Mouse (Mus musculus) heart, embryonic 10.5 days (tissue): Measurements from ENCODE around the gene Man2a2. TPM values are rescaled to one million over a fixed set of nuclear protein-coding genes. Genes with fewer than 3 reads are reported as not detected.
A peak's percentile ranks its signal among the peaks of the same experiment; 100 is the strongest.

Experiments
- DNase-seq: peaks from one replicate; pipeline ENCODE4 v3.0.0-alpha.2; 2017; ENCODE audit warnings: low spot score
- H3K27ac ChIP-seq: fragments of 300-500 bp; sonication (generic); 2 replicates; pipeline ENCODE4 v1.5.1; 2016; ENCODE audit warnings: mild to moderate bottlenecking
- H3K27me3 ChIP-seq: fragments of 300-500 bp; sonication (generic); 2 replicates; pipeline ENCODE4 v1.6.1; 2016; ENCODE audit warnings: mild to moderate bottlenecking; ENCODE audit not compliant: poor library complexity, insufficient read depth, severe bottlenecking
- H3K36me3 ChIP-seq: fragments of 300-500 bp; sonication (generic); 2 replicates; pipeline ENCODE4 v1.6.1; 2016; ENCODE audit warnings: mild to moderate bottlenecking, moderate library complexity
- H3K4me1 ChIP-seq: fragments of 300-500 bp; sonication (generic); 2 replicates; pipeline ENCODE4 v1.6.1; 2016; ENCODE audit warnings: mild to moderate bottlenecking
- H3K4me3 ChIP-seq: fragments of 300-500 bp; sonication (generic); 2 replicates; pipeline ENCODE4 v1.5.1; 2016; ENCODE audit warnings: mild to moderate bottlenecking, moderate library complexity
- H3K9me3 ChIP-seq: fragments of 300-500 bp; sonication (generic); 2 replicates; pipeline ENCODE4 v1.6.1; 2016; ENCODE audit warnings: mild to moderate bottlenecking, moderate library complexity
- WGBS: fragments of 180-500 bp; shearing (Covaris S2); methylation state at CpG from one replicate; pipeline ENCODE4 v1.1.7; 2016; 5-methylcytosine and 5-hydroxymethylcytosine counted together
- polyA plus RNA-seq: library from polyadenylated mRNA; unstranded; fragments of >200 nt; fragmentation: Nextera tagmentation; extraction: Ambion mirVana; gene quantifications from 2 replicates; pipeline ENCODE4 v1.2.1, GENCODE M21; 2016

The Man2a2 gene
- polyA plus RNA-seq, 1 experiment from 2014 or later: 20.0 TPM

DNA sequence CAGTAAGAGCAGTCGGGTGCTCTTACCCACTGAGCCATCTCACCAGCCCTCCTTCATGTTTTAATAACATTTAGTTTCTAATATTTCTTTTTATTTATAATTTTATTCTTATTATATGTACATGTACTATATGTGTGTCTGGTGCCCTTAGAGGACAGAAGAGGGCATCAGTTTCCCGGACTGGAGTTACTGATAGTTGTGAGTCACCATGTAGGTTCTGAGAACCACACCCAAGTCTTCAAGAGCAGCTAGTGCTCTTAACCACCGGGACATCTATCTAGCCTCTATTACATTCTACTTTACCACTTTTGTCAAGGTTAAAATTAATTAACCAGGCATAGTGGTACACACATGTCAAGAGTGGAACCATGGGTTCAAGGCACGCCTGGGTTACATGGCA is 23.4 kb upstream of the Man2a2 start:
- Histone ChIP-seq H3K4me1 (peaks cover 27% of the 10 kb centered on the region), H3K27ac (no peak overlapping the region), H3K9me3 (no peaks in the 10 kb centered on the region), H3K27me3 (no peaks in the 10 kb centered on the region), H3K36me3 (peaks cover 90% of the 10 kb centered on the region), H3K4me3 (no peak overlapping the region)
- no peak for DNase-seq
- WGBS: 88% methylated on average over 4 of the region's 4 CpGs

DNA sequence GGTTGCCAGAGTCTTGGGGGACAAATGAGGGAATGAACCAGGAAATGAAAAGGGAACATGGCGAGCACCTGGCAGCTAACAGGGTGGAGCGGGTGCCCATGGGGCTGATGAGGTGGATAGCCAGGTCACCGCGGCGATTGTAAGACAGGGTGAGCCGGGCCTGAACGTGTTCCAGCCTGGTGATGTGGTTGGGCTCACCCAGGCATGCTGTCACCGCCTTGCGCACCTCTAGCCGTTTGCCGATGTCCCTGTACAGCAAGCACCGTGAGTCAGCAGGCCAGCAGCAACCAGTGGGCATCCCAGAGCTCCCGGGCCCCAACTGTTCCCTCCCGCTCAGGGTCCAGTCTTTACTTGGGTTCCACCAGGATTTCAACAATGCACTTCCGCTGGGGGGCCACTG is 20.9 kb upstream of the Man2a2 start:
- WGBS: 90% methylated on average over 15 of the region's 15 CpGs
- H3K36me3 ChIP-seq: peaks cover 79% of the 10 kb centered on the region
- no peak for DNase-seq
- no peak overlapping the region for H3K4me3 ChIP-seq
- H3K4me1 ChIP-seq: peaks cover 38% of the 10 kb centered on the region
- no peak overlapping the region for H3K27ac ChIP-seq
- no peaks in the 10 kb centered on the region for H3K9me3 ChIP-seq
- no peaks in the 10 kb centered on the region for H3K27me3 ChIP-seq

GRCm38 (mm10) chr7:80387633-80388543 is 16.7 kb upstream of the Man2a2 start, which contains the start of gene Fes:
Gene Fes (minus strand): TSS chr7:80387946.
- H3K27ac ChIP-seq: peak within 1 kb of the TSS; percentile 89
- peaks cover 52% of the 10 kb centered on the region for H3K36me3 ChIP-seq
- H3K9me3 ChIP-seq: no peaks in the 10 kb centered on the region
- 8% methylated on average over 33 of the region's 33 CpGs for WGBS
- H3K4me1 ChIP-seq: peaks cover 48% of the 10 kb centered on the region
- H3K27me3 ChIP-seq: peaks cover 13% of the 10 kb centered on the region
- H3K4me3 ChIP-seq: peak within 1 kb of the TSS; percentile 60
- no peak for DNase-seq

- H3K4me1 ChIP-seq: peaks cover 55% of the 10 kb centered on the region
- WGBS: 21% methylated on average over 17 of the region's 17 CpGs
- no peak for DNase-seq
These were observed 16.0 kb upstream of the Man2a2 start for GRCm38 (mm10) chr7:80387033-80387632.

GRCm38 (mm10) chr7:80386235-80386930 is 15.2 kb upstream of the Man2a2 start:
- H3K9me3 ChIP-seq: no peaks in the 10 kb centered on the region
- peak overlapping the region; percentile 60 for H3K4me3 ChIP-seq
- peaks cover 54% of the 10 kb centered on the region for H3K4me1 ChIP-seq
- peak; percentile 91 for DNase-seq
- WGBS: 28% methylated on average over 18 of the region's 18 CpGs
- H3K27me3 ChIP-seq: peaks cover 28% of the 10 kb centered on the region
- peaks cover 50% of the 10 kb centered on the region for H3K36me3 ChIP-seq
- peak overlapping the region; percentile 89 for H3K27ac ChIP-seq

More at GRCm38 (mm10) chr7:80387033-80387632, 16.0 kb upstream of the Man2a2 start:
- H3K27ac ChIP-seq: peak overlapping the region; percentile 89
- H3K9me3 ChIP-seq: no peaks in the 10 kb centered on the region
- peaks cover 52% of the 10 kb centered on the region for H3K36me3 ChIP-seq
- H3K4me3 ChIP-seq: peak overlapping the region; percentile 60
- peaks cover 20% of the 10 kb centered on the region for H3K27me3 ChIP-seq

DNA sequence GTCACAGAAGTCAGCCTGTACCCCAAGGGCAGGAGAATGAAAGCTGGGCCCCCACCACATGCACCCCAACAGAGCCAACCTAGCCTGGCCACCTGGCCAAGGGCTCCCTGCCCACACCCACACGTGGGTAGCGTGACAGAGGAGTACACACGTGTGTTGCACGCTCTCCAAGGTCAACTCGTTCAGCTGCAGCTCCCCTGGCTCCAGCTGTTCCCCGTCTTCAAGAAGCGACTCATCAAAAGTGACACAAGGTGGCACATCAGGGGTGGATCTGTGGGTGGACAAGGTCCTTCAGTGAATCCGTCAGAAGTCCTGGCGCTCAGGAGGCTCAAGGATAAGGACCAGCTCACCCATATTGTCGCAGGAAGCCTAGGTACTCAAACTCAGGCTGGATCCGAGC is 11.7 kb upstream of the Man2a2 start:
- no peak for DNase-seq
- Histone ChIP-seq H3K27me3 (peaks cover 39% of the 10 kb centered on the region), H3K9me3 (no peaks in the 10 kb centered on the region), H3K4me3 (no peak overlapping the region), H3K4me1 (peaks cover 25% of the 10 kb centered on the region), H3K36me3 (peaks cover 46% of the 10 kb centered on the region), H3K27ac (peak overlapping the region; percentile 17; the same call in 1 of the 2 replicates)
- 69% methylated on average over 11 of the region's 11 CpGs for WGBS

DNA sequence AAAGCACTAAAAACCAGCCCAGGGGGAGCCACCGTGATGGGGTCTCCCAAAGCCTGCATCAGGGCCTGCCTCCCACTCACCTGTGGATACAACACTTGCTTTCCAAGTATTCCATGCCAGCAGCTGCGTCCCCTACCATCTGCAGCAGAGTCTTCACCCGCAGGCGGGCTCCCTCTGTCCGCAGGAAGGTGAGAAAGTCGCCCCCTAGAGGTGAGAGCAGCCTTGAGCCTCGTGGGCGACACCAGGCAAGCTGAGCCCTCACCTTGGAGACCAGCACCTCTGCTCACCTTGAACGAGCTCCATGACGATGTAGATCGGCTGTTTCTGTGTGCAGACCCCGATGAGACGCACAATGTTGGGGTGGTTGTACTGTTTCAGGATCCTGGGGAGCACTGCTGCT is 8.4 kb upstream of the Man2a2 start:
- 56% methylated on average over 13 of the region's 13 CpGs for WGBS
- no peak overlapping the region for H3K27ac ChIP-seq
- no peak overlapping the region for H3K4me3 ChIP-seq
- no peaks in the 10 kb centered on the region for H3K9me3 ChIP-seq
- H3K4me1 ChIP-seq: peaks cover 23% of the 10 kb centered on the region
- peaks cover 49% of the 10 kb centered on the region for H3K36me3 ChIP-seq
- DNase-seq: no peak
- peaks cover 39% of the 10 kb centered on the region for H3K27me3 ChIP-seq

DNA sequence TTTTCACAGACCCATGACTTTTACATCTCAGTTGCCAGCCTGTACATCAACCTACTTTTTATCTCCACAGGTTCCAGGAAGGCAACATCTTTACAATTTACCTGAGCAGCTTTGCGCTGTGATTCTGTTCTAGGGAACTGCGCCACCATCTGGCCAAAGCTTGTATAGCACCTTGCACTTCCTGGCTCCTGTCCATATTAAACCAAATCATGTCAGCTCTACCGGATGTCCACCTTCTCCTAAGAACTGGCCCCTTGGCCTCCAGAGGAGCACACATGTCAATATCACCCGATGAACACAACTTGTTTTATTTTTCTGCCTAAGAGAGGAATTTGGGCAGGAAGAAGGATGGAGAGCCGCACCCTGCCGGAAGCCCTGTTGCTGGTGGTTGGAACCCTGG is 6.3 kb upstream of the Man2a2 start:
- Histone ChIP-seq H3K36me3 (peaks cover 35% of the 10 kb centered on the region), H3K9me3 (no peaks in the 10 kb centered on the region), H3K27me3 (peaks cover 26% of the 10 kb centered on the region), H3K27ac (no peak overlapping the region), H3K4me3 (no peak overlapping the region), H3K4me1 (peaks cover 18% of the 10 kb centered on the region)
- DNase-seq: no peak
- 38% methylated on average over 6 of the region's 6 CpGs for WGBS

- Histone ChIP-seq H3K4me3 (no peak overlapping the region), H3K27ac (no peak overlapping the region), H3K9me3 (no peaks in the 10 kb centered on the region), H3K27me3 (peaks cover 13% of the 10 kb centered on the region), H3K4me1 (peaks cover 16% of the 10 kb centered on the region), H3K36me3 (peaks cover 26% of the 10 kb centered on the region; the same call in 1 of the 2 replicates)
- 71% methylated on average over 10 of the region's 10 CpGs for WGBS
- no peak for DNase-seq
These were observed 5.0 kb upstream of the Man2a2 start for GRCm38 (mm10) chr7:80376192-80376591.

GRCm38 (mm10) chr7:80375376-80376039 is 4.3 kb upstream of the Man2a2 start:
- Histone ChIP-seq H3K27me3 (peaks cover 7% of the 10 kb centered on the region; the same call in 1 of the 2 replicates), H3K9me3 (no peaks in the 10 kb centered on the region), H3K4me1 (peaks cover 18% of the 10 kb centered on the region), H3K4me3 (no peak overlapping the region), H3K27ac (no peak overlapping the region), H3K36me3 (peaks cover 24% of the 10 kb centered on the region; the same call in 1 of the 2 replicates)
- DNase-seq: no peak
- 49% methylated on average over 9 of the region's 9 CpGs for WGBS

- Histone ChIP-seq H3K36me3 (peaks cover 17% of the 10 kb centered on the region; the same call in 1 of the 2 replicates), H3K4me3 (no peak overlapping the region), H3K27ac (no peak overlapping the region), H3K27me3 (peaks cover 4% of the 10 kb centered on the region; the same call in 1 of the 2 replicates), H3K9me3 (no peaks in the 10 kb centered on the region), H3K4me1 (peaks cover 23% of the 10 kb centered on the region)
- no peak for DNase-seq
- 79% methylated on average over 3 of the region's 3 CpGs for WGBS
These were observed 3.6 kb upstream of the Man2a2 start for GRCm38 (mm10) chr7:80374733-80375132.

DNA sequence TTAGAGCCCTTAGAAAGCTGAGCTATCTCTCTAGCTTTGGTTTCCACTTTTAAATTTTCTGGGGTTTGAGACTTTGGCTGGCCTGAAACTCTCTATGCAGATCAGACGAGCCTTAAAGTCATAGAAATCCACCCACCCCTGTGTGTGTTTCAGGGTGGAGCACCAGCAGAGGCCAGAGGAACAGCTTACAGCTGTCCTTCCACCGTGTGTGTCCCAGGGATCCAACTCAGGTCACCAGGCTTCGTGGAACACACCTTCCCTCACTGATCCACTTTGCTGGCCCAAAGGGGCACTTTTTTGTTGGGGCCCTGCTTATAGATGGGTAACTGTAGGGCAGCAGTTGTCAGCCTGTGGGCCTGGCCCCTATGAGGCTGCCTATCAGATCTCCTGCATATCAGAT is 3.1 kb upstream of the Man2a2 start:
- peaks cover 13% of the 10 kb centered on the region; the same call in 1 of the 2 replicates for H3K36me3 ChIP-seq
- H3K4me3 ChIP-seq: no peak overlapping the region
- no peaks in the 10 kb centered on the region for H3K9me3 ChIP-seq
- H3K27ac ChIP-seq: peak overlapping the region; percentile 36; the same call in 1 of the 2 replicates
- peaks cover 28% of the 10 kb centered on the region for H3K4me1 ChIP-seq
- WGBS: 60% methylated on average over 3 of the region's 3 CpGs
- no peak for DNase-seq
- 0 out of 2 replicates have a peak, but pooled peaks cover 4% of the 10 kb centered on the region for H3K27me3 ChIP-seq
